Mouse (Mus musculus): ENCODE results near the gene Gm20388.

Gm20388 gene

DNA sequence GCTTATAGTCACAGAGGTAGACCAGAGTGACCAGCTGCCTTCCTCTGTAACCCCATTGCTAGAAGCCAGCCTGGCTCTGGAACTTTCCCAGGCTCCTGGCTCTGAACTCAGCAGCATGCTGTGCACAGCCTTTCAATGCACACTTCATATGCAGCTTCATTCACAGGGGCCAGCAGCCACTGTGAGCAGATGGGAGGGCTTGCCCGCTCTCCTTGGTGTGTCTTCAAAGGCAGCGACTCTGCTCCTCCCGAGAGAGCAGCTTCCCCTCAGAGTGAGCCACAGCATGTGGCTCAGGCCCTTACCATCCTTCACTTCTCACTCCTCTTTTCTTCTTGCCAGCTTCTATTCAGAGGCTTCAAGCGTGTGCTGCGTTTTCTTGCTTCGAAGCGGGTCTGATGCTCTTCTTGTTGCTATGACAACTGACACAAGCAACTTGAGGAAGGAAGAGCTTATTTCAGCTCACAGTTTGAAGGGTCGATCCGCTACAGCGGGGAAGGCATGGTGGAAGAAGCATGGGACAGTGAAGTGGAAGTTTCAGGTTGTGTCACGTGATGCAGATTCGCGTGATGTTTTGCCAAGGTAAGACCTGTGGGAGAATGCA lies 4293.5 kb downstream of the Gm20388 start:
- no peak for DNase-seq (ENCODE audit: low spot score)

DNA sequence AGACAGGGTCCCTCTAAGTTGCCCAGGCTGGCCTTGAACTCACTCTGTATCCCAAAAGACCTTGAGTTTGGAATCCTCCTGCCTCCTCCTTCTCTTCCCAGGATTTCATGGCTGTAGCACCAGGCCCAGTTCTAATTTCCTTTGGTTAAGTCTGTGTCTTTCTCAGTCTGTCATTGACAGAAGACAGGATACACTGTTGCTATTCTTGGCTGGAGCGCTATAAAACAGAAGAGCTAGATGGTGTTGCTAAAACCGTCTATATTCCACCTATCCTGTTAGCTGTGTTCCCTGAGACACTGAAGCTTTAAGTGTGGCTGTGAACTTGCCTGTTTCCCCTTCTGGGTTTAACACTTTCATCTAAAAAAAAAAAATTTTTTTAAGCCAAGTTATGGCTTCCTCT lies 4301.5 kb downstream of the Gm20388 start:
- no peak for DNase-seq (ENCODE audit: low spot score)

GRCm38 (mm10) chr8:124216951-124217350 lies 4306.3 kb downstream of the Gm20388 start:
- DNase-seq (ENCODE audit: low spot score), result no peak

DNA sequence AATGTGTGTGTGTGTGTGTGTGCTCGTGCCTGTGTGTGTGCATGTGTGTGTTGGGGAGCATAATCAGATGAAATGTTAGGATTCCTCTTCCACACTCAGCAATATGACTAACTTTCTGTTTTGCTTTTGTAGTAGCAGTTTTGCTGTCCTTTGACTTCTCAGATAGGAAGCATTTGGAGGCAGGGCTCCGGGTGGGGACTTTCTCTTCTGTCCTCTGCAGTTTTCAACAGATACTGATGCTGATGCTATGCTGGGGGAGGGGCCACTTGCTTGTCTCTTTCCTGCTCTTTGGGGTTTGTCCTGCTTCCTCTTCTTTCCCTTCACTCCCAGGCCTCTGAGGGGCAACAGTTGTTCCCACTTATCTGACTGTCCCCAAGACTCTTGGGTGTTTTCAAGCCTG lies 4319.2 kb downstream of the Gm20388 start:
- DNase-seq (ENCODE audit: low spot score), result no peak

DNA sequence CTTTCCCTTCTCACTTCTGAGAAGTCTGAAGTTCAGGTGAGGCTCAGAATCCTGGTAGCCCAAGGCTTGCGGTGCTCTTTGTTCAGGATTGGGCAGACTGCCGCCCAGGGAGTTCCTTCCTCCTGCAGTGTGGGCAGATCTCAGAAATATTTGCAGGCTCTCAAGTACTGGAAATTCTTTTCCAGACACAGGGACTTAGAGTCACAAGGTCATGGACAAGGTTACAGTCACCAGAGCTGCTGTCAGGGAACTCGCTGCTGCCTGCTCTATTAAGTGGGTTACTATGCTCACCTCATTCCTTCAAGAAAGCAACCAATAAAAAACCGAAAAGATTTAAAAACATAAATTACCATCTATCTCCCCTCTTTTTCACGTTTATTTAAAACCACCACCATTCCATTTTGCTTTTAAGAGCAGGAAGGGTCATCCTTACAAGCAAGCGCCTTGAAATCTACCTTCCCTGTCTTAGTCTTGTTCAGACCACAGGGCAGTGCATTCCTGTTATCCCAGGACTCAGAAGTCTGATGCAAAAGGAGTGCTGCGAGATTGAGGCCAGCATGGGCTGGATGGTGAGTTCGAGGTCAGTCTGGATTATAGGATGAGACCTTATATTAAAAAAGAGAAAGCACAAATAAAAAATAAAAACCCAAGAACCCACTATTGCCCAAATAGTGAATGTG lies 4320.0 kb downstream of the Gm20388 start:
- no peak for DNase-seq (ENCODE audit: low spot score)

- peak; percentile 93 for DNase-seq (ENCODE audit: low spot score)
Observed at GRCm38 (mm10) chr8:124231176-124231484, 4320.5 kb downstream of the Gm20388 start, which contains the start of gene Galnt2. TSS of gene Galnt2 (plus strand) at chr8:124231391.

DNA sequence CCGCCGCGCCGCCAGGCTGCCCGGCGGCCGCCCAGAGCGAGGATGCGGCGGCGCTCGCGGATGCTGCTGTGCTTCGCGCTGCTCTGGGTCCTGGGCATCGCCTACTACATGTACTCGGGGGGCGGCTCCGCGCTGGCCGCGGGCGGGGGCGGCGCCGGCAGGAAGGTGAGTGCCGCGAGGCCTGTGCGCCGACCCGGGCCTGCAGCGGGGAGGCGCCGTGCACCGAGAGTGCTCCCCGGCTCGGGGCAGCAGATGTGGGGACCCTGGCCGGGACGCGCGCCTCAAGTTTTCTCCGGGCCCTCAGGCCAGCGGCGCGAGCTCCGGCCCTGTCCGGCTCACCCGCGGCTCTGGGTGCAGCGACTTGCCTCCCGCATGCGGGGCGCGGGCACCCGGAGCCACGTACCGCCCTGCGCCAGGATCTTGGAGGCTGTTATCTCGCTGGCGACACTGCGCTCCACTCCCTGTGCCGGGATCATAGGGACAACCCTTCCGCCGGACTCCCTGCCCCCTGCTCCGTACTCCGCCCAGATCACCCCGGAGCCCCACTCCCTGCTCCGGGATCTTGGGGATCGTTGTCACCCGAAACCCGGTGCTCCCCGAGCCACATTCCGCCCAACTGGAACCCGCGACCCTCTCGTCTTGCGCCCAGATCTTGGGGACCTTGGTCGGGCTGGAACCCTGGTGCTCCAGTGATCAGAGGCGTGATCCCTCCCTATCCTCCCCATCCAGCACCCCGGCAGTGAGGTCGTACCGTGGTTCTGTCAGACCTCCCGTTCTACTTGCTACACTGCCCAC lies 4321.0 kb downstream of the Gm20388 start:
- DNase-seq (ENCODE audit: low spot score), result no peak

- DNase-seq (ENCODE audit: low spot score), result no peak
Observed at GRCm38 (mm10) chr8:124232280-124232600, 4321.6 kb downstream of the Gm20388 start.

GRCm38 (mm10) chr8:124234496-124234895 lies 4323.9 kb downstream of the Gm20388 start:
- DNase-seq (ENCODE audit: low spot score), result no peak

DNA sequence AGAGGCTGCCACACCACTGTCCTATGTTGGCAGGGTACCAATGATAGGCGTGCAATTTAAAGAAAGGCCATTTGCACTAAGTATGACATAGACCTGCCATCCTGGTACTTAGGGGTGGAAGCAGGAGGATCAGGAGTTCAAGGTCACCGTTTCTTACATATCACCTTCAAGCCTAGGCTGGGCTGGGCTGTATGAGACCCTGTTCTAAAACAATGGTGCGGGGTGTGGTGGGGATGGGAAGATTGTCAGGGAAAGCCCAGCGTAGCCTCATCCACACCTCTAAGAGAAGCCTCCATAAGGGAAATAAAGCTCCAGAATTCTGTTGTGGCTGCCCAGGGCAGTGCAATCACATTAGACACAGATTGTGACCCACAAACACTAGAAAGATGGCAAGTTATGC lies 4324.9 kb downstream of the Gm20388 start:
- DNase-seq (ENCODE audit: low spot score), result no peak

DNA sequence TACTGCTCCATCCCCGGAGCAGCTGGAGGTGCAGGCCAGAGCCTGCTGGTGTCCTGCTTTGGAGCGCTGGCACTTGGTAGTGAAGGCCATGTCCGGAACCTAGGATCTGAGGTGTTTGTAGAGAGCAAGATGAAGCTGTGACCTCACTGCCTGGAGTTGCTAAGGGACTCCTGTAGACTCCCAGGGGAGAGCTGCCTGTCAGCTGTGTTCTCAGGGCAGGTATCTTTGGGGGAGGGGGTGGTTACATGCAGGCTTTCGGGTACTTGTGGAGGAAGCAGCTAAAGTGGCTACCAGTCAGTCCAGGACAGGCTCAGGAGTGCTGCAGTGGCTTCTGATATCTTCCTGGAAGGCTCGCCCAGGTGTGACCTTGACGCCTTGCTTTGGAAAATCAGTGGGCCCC lies 4328.7 kb downstream of the Gm20388 start:
- DNase-seq (ENCODE audit: low spot score), result no peak

DNA sequence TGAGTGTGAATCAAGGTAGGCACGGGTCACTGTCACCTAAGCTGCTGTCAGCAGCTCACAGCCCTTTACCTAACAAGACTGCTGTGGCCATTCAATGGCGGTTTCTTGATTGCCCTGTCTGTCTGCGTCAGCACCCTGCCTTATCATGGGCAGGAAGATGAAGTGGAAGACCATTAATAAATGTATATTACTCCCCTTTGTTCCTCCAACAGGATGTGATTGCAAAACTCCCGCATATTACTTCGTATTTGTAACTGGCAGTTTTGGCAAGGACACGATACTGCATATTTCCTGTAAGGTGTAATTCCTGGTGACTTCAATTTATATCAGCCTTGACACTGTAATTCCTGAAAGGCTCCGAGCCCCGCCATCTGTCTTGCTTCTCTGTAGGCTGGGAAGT lies 4330.3 kb downstream of the Gm20388 start:
- DNase-seq (ENCODE audit: low spot score), result no peak

GRCm38 (mm10) chr8:124242208-124242607 lies 4331.6 kb downstream of the Gm20388 start:
- DNase-seq (ENCODE audit: low spot score), result no peak

DNA sequence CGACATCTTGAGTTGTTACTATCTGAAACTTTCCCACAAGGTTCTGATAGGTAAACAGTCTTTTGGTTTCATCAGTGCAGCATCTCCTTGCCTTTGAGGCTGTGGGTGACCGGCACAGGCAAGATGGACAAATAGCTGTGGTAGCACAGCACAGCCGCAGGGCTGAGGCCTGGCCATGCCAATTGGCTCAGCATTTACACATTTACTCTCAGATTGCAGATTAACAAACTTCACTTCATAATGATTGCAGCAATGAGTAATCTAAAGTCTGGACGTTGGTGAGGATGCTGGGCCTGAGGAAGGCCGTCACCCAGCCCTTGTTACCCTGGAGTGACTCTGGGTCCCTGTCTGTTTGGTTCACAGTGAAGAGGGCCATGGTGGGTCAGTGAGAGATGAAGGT lies 4332.3 kb downstream of the Gm20388 start:
- DNase-seq (ENCODE audit: low spot score), result no peak

DNA sequence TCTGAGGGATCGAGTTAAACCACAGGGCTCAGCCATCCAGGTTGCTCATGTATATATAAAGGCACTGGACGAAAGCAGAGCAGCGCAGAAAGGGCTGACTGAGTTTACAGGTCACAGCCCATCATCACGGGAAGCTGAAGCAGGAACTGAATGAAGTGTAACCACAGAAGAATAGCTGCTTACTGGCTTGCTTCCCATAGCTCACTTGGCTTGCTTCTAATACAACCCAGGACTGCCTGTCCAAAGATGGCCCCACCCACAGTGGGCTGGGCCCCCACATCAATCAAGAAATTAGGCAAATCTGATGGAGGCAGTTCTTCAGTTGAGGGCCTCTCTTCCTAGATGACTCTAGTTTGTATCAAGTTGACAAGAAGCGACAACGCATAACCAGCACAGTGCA lies 4336.9 kb downstream of the Gm20388 start:
- DNase-seq (ENCODE audit: low spot score), result no peak

DNA sequence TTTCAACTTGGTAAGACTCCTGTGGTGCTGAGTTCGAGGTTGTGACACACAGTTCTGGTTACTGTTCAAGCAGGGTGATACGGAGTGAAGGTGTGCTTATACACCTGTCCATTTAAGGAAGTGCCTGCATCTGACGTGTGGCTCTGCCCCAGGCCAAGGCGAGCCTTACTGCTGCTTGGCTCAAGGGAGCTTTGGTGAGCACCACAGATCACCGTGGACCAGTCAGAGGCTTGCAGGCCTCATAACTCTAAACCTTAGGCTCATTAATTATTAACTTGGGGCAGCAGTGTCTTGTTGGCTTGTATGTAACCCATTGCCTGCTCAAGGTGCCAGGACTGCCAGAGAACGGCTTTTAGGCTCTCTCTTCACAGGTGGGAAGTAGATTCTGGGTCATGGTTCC lies 4338.0 kb downstream of the Gm20388 start:
- no peak for DNase-seq (ENCODE audit: low spot score)

DNA sequence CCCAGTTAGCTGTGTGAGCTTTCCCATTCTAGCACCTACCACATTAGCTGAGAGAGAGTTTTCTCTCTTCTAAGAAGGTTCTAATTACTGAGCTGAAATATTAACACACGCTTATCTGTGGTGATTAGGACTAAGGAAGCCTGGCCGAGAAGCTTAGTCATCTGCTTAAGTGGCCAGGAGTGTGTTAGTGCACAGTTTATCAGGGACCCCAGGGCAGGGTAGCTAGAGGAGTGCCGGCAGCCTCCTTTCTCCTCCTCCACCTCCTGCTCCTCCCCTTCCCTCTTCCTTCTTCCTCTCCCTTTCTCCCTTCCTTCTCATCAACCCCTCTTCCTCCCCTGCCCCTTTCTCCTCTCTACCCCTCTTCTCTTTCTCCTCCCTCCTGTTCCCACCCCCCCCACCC lies 4339.6 kb downstream of the Gm20388 start:
- DNase-seq (ENCODE audit: low spot score), result no peak

- no peak for DNase-seq (ENCODE audit: low spot score)
Observed at GRCm38 (mm10) chr8:124250785-124251184, 4340.1 kb downstream of the Gm20388 start.

DNA sequence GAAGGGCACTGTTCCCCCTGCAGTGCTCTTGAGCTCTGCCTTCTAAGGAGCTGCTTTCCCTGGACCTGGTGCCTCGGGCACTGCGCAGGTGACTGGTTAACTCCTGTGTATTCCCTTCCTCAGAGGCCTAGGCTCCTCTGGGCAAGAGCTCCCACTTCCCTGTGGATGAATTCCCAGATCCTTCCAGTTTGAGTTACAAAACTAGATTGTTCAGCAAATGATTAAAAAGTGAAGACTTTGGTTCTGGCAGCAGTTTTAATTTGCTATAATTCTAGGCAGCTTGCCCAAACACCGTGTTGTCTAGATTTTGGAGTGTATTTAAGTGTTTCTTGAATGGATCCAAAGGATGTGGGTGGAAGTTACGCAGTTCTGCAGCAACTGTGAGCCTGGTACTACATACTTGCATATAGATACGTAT lies 4341.9 kb downstream of the Gm20388 start:
- DNase-seq (ENCODE audit: low spot score), result no peak

GRCm38 (mm10) chr8:124253939-124254338 lies 4343.3 kb downstream of the Gm20388 start:
- DNase-seq (ENCODE audit: low spot score), result no peak

GRCm38 (mm10) chr8:124256841-124257240 lies 4346.2 kb downstream of the Gm20388 start:
- no peak for DNase-seq (ENCODE audit: low spot score)

DNA sequence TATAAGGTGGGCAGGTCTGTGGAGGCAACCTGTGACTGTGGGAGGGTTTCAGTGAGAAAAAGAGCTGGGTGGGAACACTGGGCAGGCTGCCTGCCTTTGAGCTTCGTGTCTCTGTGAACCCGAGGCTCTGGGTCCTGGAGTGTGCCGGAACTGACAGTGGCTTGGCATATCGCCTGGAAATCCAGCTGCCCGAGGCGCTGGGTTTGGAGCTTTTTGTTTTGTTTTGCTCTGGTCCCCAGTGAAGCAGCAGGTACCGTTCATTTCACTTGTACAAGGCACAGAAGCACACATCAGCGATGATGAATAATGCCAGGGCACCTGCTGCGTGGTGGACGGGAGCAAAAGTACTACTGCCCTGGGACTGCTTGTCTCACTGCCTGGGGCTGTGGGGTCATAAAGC lies 4346.7 kb downstream of the Gm20388 start:
- no peak for DNase-seq (ENCODE audit: low spot score)

DNA sequence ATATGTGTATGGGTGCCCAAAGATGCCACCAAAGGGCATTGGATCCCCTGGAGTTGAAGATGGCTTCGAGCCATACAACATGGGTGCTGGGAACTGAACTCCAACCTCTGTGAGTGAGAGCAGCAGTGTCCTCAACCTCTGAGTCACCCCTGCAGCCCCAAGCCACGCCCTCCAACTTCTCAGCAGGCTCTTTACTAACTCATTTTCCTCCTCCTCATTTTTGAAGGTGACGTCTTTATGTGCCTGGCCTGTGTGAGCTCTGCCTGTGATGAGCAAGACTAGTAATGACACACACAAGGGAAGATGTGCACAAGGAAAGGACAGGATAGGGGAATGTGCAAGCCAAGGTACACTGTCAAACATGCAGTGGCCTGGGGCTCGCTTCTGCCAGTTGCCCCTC lies 4348.5 kb downstream of the Gm20388 start:
- no peak for DNase-seq (ENCODE audit: low spot score)

- no peak for DNase-seq (ENCODE audit: low spot score)
Observed at GRCm38 (mm10) chr8:124259925-124260324, 4349.3 kb downstream of the Gm20388 start.

All from retina, embryonic 14.5 days (tissue).